Mouse (Mus musculus) gastrocnemius, postnatal 4 days (tissue): Measurements from ENCODE around the gene Zgpat. TPM values are rescaled to one million over a fixed set of nuclear protein-coding genes. Genes with fewer than 3 reads are reported as not detected.
A peak's percentile ranks its signal among the peaks of the same experiment; 100 is the strongest.

Experiments used
- DNase-seq, 2 experiments: peaks; one replicate each; pipeline ENCODE4 v3.0.0; 2021 to 2022; ENCODE audit warnings: low spot score in 2 of 2, mixed read lengths in 2 of 2
- total RNA-seq, 2 experiments: library from RNA; stranded (reverse); gene quantifications; 2 replicates each; pipeline ENCODE4 v1.2.3; 2021

Gene Zgpat
- total RNA-seq, 2 experiments from 2014 or later, result 23.3 to 26.2 TPM

- DNase-seq, result no peak
These were observed 19.7 kb downstream of the Zgpat start for GRCm38 (mm10) chr2:181384463-181384862.

GRCm38 (mm10) chr2:181384919-181385391, 20.2 kb downstream of the Zgpat start:
- DNase-seq, result peak; percentile 65 to 83

- peak; percentile 51 to 79 for DNase-seq
These were observed 21.2 kb downstream of the Zgpat start for GRCm38 (mm10) chr2:181385885-181386284.

GRCm38 (mm10) chr2:181386663-181387210, 22.0 kb downstream of the Zgpat start:
- DNase-seq, result no peak

- DNase-seq, result no peak
These were observed 25.6 kb downstream of the Zgpat start for GRCm38 (mm10) chr2:181390136-181390870.

GRCm38 (mm10) chr2:181391022-181391421, 26.3 kb downstream of the Zgpat start:
- no peak for DNase-seq

- no peak for DNase-seq
These were observed 26.8 kb downstream of the Zgpat start for GRCm38 (mm10) chr2:181391541-181391940.

GRCm38 (mm10) chr2:181392600-181393213, 28.0 kb downstream of the Zgpat start:
- peak; percentile 69 to 87 for DNase-seq

GRCm38 (mm10) chr2:181394086-181394485, 29.4 kb downstream of the Zgpat start:
- DNase-seq, result no peak

GRCm38 (mm10) chr2:181397207-181397761, 32.6 kb downstream of the Zgpat start:
- no peak for DNase-seq

GRCm38 (mm10) chr2:181401497-181401896, 36.8 kb downstream of the Zgpat start:
- no peak for DNase-seq

- no peak for DNase-seq
These were observed 39.0 kb downstream of the Zgpat start for GRCm38 (mm10) chr2:181403722-181404121.

GRCm38 (mm10) chr2:181409643-181410042, 44.9 kb downstream of the Zgpat start:
- DNase-seq, result no peak

GRCm38 (mm10) chr2:181410760-181411473, 46.2 kb downstream of the Zgpat start:
- DNase-seq, result peak; percentile 41 to 67

- no peak for DNase-seq
These were observed 48.4 kb downstream of the Zgpat start for GRCm38 (mm10) chr2:181413141-181413540.

GRCm38 (mm10) chr2:181415945-181416344, 51.2 kb downstream of the Zgpat start:
- DNase-seq, result peak in 1 of 2 experiments; percentile 46

GRCm38 (mm10) chr2:181419359-181419758, 54.6 kb downstream of the Zgpat start:
- no peak for DNase-seq

GRCm38 (mm10) chr2:181420426-181420825, 55.7 kb downstream of the Zgpat start:
- DNase-seq, result no peak

GRCm38 (mm10) chr2:181420903-181421638, 56.3 kb downstream of the Zgpat start:
- DNase-seq, result no peak

- DNase-seq, result no peak
These were observed 59.1 kb downstream of the Zgpat start for GRCm38 (mm10) chr2:181423834-181424233.
